Mouse (Mus musculus): ENCODE measurements around the gene Ank3.

DNA sequence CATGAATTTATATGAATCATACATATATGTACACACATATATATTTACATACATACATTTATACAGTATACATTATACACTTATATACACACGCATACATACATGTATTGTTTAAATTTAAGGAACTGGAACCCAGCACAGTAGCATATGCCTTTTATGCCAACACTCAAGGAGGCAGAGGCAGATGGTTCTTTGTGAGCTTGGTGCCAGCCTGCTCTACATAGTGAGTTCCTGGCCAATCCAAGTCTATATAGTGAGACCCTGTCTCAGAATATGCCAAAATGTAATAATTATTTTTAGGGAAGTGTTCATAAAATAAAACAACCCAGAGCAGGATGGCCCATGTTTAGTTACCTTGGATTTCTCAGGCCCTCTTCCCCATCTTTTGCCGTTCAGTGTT is 581.1 kb downstream of the Ank3 start:
- no peak for TF ChIP-seq POLR2A (IDR thresholded peaks at IDR 0.05; ENCODE audit: borderline replicate concordance, extremely low read depth, insufficient read depth, insufficient read length, poor library complexity, severe bottlenecking)
- TF ChIP-seq CTCF (IDR thresholded peaks at IDR 0.05; ENCODE audit: borderline replicate concordance, extremely low read depth, insufficient read depth, insufficient read length) = no peak

Data from brain, embryonic 14.5 days (tissue).